Mouse (Mus musculus) lung, postnatal 36 days (tissue): ENCODE measurements at regions not wholly inside any gene's neighbourhood (a gene's known extent, or its start where the extent isn't known, plus 50 kb on each side); places are given as distances from the start of the nearest gene placed in this dataset.

Source experiments
- DNase-seq: peaks from one replicate; pipeline ENCODE4 v3.0.0; 2022; ENCODE audit warnings: mixed read lengths

DNA sequence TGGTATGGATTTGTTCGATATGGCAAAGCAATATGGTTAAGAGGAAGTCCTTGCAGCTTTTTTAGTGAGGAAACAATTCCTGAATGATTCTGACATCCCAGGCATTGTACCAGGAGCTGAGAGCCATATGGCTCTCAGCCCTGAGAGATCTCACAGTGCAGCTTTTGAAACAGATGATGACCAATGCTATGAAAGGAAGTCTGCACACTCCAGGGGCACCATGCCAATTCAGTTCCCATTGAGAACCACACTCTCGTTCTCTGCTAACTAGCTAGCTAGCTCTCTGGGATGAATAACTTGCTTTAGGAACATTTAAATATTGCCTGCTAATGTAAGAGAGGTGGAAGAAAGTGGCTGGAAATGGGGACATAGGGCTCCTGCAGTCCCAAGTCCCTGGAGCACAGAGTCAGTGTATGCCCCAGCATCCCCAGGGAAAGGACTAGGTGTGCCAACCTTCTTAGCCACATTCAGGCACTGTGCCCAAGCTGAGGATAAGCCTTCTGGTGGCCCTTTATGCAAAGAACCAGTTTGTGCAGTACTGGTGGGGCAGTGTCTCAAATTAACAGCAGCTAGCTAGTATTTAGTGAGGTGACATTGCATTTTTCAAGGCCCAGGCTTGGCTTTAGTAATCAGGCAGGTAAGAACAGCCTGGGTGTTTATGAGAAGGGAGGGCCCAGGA is 61.8 kb upstream of the Nampt start:
- DNase-seq, result peak; percentile 65

DNA sequence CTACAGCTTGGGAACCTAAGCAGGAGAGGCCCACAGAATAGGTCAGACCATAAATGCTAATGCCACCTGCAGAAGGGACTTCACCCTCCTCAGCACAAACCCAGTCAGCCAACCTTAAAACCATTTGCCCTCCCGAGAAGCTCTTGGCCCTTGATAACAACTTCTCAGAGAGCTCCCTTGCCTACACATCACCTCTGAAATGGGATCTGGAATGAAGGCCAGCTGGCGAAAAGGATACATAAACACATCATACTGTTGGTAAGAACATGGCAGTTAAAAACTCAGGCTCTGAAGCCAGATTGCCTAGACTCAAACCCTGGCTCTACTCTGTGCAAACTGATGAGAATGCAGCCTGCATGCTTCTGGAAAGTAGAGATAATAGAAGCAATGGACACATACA is 61.2 kb upstream of the Nampt start:
- no peak for DNase-seq

DNA sequence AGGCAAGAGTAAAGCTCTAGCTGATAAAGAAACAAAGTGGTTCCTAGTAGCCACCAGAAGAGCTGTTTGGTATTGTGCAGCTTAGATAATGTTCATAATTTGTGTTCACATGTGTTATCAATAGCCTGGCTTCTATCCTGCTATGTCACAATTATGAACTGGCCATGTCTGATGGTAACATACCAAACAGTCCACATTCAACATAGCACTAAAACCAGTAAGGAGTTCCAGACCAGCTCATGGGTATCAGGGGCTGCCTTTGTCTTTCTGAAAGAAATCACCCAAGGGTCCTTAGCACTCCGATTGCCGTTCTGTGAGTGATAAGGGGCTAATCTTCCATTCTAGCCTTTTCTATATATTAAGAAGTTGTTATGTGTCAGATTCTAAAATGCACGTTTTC is 58.7 kb upstream of the Nampt start:
- DNase-seq, result no peak

DNA sequence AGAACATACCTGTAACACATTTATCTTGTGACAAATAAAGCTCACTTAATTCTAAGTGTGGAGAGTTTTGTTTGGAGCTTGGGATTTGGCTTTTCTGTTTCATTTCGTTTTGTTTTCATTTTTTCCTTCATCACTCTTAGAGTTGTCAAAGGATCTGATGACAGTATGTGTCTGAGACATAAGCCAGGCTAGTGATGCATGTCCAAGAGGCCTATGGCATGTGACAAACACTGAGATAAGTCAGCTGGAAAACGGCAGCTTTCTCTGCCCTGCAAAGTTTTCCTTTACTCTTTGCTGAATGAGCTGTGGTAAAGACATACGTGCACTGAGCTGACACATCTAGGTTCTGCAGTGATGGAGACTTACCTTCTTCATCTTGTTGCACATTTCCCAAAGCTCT is 58.3 kb upstream of the Nampt start:
- peak; percentile 66 for DNase-seq

DNA sequence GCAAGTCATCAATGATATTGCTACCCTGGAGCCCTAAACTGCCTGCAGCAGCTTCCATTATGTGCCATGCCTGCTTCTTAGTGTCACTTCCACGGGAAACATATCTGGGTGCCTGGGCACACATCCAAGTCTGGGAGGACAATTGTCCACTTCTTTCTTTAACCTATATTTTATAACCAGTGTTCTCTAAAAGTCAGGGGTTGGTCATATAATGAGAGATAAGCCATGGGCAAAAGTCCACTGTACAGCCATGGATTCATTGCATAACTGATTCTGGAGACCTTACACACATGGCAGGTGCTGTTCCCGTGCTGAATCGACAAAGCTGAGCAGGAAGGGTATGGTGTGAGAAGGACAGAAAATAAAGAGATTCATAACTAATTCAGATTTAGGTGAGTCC is 55.1 kb upstream of the Nampt start:
- no peak for DNase-seq

DNA sequence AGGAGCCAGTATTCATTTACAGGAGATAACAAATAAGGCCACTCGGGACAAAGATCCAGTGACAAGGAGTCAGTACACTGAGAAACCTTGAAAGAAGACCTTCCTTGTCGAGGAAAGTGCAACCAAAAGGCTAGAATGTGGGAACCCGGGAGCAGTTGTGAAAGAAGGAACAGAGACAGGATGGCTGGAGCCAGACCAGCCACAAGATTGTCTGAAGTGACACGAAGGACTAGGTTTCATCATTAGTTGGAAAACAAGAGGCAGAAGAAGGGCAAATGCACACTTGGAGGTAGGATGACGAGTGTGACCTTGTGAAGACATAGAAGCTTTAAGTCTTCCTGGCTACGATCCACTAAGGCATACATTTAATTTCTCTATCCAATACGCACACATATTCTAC is 54.6 kb upstream of the Nampt start:
- DNase-seq, result no peak

DNA sequence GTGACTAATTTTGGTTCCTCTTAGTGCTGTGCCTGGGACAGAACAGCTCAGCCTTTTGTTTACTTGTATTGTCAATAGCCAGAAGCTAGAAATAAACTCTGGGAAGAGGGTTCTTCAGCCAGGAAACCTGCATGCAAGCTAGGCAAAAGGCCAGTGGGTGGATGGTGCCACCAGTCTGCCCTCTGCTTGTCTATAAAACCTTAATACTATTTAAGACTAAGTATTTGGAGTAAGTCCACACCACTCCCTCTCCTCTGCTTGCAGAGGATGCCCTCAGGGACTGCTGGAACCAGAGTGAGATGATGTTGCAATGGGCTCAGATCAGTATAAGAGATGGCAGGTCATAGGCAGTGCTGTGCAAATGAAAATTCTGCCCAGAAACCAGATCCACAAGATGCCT is 53.5 kb upstream of the Nampt start:
- peak; percentile 82 for DNase-seq

DNA sequence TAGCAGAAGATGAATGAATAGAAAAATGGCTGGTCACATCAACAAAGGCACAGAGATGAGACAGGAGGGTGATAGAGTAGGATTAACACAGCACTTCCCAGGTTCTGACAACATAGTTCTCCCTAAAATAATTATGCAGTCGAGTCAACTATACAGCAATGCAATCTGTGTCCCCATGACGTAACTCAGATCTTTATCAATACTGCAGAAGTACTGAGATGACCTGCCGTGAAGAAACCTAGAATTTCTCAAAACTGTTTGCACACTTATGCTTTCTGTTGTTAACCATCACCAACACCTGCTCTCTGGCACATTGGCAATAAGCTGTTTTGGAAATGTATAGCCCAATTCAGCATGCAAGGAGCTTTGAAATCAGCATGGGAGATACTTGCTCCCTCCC is 52.8 kb upstream of the Nampt start:
- DNase-seq, result no peak

DNA sequence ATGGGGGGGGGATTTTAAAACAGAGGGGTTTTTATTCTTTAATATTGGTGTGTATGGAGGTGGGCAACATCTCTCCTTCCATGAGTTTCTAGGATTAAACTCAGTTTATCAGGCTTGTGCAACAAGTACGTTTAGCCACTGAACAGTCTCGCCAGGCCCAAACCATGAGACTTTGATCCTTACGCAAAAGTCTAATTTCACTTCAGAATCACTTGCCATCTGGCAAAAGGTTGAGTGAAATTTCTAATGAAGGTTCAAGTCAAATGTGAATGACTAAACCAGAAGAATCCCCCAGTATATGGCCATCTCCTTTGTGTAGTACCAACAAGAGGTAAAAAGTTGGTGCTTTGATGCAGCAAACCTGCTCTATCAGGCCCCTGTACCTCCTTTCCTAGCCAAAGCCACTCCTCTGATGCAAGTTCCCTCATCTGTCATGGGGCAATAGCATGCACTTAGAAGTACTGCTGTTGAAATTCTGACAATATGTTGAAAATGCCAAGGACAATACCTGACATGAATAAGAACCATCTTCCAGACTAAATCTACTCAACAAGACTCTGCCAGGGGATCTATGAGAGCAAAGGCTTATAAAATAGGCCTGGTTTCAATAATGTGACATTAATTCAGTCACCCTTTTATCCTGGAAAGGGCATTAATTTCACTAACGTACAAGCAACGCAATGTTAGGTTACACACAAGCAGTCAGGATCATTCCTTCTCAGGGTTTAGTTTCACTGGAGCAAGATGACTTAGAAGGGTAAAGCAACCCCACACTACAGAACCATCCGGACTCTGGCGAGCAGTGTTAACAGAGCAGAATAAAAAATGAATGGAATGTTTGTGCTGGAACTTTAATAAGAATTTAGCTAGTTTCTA is 51.9 kb upstream of the Nampt start:
- no peak for DNase-seq

DNA sequence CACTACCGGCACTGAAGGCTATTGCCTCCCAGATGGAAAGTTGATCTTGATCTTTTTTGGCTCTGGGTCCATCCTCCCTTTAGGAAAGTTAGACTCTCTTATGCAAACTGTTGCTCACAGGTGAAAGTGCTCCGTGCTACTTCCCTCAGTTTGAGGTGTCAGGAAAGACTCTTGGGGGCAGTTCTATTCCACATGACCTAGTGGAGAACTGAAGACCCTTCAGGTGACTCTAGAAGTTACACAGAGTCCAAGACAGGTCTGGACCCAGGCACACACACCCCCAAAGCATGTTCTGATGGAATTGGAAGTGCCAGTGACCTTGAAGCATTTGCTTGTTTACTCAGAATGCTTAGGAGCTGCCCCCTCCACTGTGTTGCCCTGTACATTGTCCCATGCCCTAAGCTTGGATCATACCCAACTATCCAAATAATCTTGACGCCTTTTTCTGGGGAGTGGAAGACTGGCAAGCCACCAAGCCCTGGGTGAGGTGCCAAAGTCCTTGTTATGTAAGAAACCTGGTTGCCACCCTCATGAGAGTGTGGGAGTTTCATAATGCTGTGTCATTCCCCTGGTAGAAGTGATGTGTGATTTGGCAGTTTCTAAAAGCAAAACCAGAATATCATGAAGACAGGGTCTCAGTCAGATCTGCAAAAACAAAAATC is 51.1 kb upstream of the Nampt start:
- peak; percentile 87 for DNase-seq

DNA sequence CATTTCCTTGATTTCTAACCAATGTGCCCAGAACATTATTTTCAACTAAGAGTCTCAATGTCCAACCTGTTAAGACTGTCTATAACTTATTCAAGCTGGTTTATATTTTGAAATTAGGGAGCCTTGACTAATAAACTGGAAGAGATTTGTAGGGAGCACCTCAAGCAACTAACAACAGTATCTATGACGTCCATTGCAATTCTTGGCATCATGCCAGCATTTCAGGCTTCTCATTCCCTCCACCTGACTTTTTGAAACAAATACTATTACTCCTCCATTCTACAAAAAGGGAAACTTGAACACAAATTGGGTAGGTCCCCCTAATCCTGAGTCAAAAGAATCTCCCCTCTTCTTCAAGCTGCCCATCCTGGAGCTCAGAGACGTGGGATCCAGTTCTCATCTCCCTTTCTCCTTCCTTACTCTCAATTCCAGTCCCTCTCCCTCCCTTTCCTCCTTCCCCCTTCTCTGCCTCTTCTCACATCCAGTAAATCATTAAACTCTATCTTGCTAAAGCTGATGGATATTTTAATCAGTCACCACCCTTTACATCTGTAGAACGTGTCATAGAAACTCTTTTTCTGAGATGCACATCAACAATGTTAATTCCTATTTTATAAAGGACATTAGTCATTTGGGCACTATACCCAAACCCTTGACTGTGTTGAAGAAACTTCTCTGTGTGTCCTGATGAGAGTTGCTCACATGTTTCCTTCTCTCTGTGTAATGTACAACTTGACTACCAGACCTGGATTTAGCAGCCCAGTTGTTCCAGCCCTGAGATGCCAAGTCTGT is 50.4 kb upstream of the Nampt start:
- DNase-seq, result no peak
